Mouse (Mus musculus): ENCODE measurements at regions not wholly inside any gene's neighbourhood (a gene's known extent, or its start where the extent isn't known, plus 50 kb on each side); places are given as distances from the start of the nearest gene placed in this dataset.
A peak's percentile ranks its signal among the peaks of the same experiment; 100 is the strongest.

GRCm38 (mm10) chr1:71947506-71947905 lies 264.6 kb downstream of the Mreg start:
- Histone ChIP-seq H3K4me3 (ENCODE audit: low read length) (no peak overlapping the region), H3K36me3 (ENCODE audit: control insufficient read depth, insufficient read depth, low read length) (no peaks in the 10 kb centered on the region), H3K9me3 (ENCODE audit: control insufficient read depth, low read length) (no peaks in the 10 kb centered on the region), H3K27me3 (replicated peaks; ENCODE audit: control insufficient read depth, insufficient read depth, low read length) (no peaks in the 10 kb centered on the region), H3K4me1 (ENCODE audit: control insufficient read depth, insufficient read depth, low read length) (no peaks in the 10 kb centered on the region), H3K27ac (ENCODE audit: low read length) (no peak overlapping the region), H3K4me2 (ENCODE audit: low read depth, low read length) (no peak overlapping the region), H3K9ac (ENCODE audit: low read depth, low read length) (no peak overlapping the region)
- WGBS = 93% methylated on average over 2 of the region's 2 CpGs
- no peak for ATAC-seq

GRCm38 (mm10) chr1:71946911-71947310 lies 265.2 kb downstream of the Mreg start:
- H3K4me3 ChIP-seq (ENCODE audit: low read length) = no peak overlapping the region
- H3K9ac ChIP-seq (ENCODE audit: low read depth, low read length) = no peak overlapping the region
- H3K4me2 ChIP-seq (ENCODE audit: low read depth, low read length) = no peak overlapping the region
- no peaks in the 10 kb centered on the region for H3K27me3 ChIP-seq (replicated peaks; ENCODE audit: control insufficient read depth, insufficient read depth, low read length)
- no peak for ATAC-seq
- 56% methylated on average over 2 of the region's 2 CpGs for WGBS
- H3K36me3 ChIP-seq (ENCODE audit: control insufficient read depth, insufficient read depth, low read length) = no peaks in the 10 kb centered on the region
- no peaks in the 10 kb centered on the region for H3K4me1 ChIP-seq (ENCODE audit: control insufficient read depth, insufficient read depth, low read length)
- H3K9me3 ChIP-seq (ENCODE audit: control insufficient read depth, low read length) = no peaks in the 10 kb centered on the region
- H3K27ac ChIP-seq (ENCODE audit: low read length) = no peak overlapping the region

DNA sequence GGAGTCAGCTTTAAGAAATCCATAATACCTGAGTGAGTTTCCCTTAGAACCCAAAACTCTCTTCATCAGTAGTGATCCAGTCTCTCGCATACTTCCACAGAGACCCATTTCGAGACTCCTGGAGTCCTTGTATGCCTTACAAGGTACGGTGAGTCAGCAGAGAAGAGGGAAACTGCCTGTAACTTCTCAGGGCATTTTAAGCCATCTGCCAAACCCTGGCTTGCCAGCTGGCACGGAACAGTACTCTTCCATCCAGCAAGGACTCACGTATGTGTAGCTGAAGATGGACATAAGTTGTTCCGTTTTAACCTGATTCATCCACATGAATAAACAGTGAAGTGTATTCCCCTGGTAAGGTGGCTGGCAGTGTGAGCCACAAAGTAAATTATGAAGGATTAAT lies 267.0 kb downstream of the Mreg start:
- Histone ChIP-seq H3K4me3 (ENCODE audit: low read length) (no peak overlapping the region), H3K9ac (ENCODE audit: low read depth, low read length) (no peak overlapping the region), H3K4me1 (ENCODE audit: control insufficient read depth, insufficient read depth, low read length) (no peaks in the 10 kb centered on the region), H3K4me2 (ENCODE audit: low read depth, low read length) (no peak overlapping the region), H3K36me3 (ENCODE audit: control insufficient read depth, insufficient read depth, low read length) (no peaks in the 10 kb centered on the region), H3K27ac (ENCODE audit: low read length) (no peak overlapping the region), H3K9me3 (ENCODE audit: control insufficient read depth, low read length) (no peaks in the 10 kb centered on the region), H3K27me3 (replicated peaks; ENCODE audit: control insufficient read depth, insufficient read depth, low read length) (no peaks in the 10 kb centered on the region)
- ATAC-seq = no peak
- WGBS = 81% methylated on average over 6 of the region's 6 CpGs

DNA sequence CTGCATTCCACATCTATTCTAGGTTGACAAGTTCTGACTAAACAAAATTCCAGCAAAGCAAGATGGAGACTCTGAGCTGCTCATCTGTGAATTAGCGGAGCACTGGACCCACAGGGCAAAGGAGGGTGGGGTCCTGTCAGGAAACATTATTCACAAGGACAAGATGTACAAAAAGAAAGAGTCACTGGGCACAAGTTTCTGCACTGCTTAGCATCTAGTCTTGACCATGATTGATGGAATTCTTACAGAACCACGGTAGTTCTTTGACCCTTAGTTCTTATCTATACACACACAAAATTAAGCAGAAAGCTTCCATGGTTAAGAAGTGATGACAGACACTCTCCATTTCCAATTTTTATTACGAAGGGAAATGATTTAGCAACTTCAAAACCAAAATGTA lies 267.6 kb downstream of the Mreg start:
- H3K9me3 ChIP-seq (ENCODE audit: control insufficient read depth, low read length) = no peaks in the 10 kb centered on the region
- no peak for ATAC-seq
- H3K4me1 ChIP-seq (ENCODE audit: control insufficient read depth, insufficient read depth, low read length) = no peaks in the 10 kb centered on the region
- H3K4me3 ChIP-seq (ENCODE audit: low read length) = no peak overlapping the region
- 58% methylated on average over 3 of the region's 3 CpGs for WGBS
- H3K4me2 ChIP-seq (ENCODE audit: low read depth, low read length) = no peak overlapping the region
- no peak overlapping the region for H3K27ac ChIP-seq (ENCODE audit: low read length)
- no peaks in the 10 kb centered on the region for H3K27me3 ChIP-seq (replicated peaks; ENCODE audit: control insufficient read depth, insufficient read depth, low read length)
- no peak overlapping the region for H3K9ac ChIP-seq (ENCODE audit: low read depth, low read length)
- H3K36me3 ChIP-seq (ENCODE audit: control insufficient read depth, insufficient read depth, low read length) = no peaks in the 10 kb centered on the region

DNA sequence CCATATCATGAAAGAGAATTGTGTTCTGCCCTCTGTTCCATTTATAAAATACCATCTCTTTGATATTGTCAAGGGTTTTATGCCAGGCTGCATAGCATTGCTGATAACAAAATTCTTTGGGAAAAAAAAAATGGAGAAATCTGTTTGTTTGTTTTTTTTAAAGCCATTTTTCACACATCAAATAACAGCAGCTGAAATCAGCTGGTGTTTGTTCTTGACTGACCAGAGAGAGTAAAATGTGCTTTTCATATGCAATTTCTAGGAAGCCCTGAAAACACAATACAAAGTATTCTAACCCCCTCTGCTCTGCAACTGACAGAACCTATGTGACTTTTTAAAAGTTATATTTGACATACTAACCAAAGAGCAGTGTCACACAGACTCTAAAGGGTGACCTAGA lies 270.0 kb downstream of the Mreg start:
- Histone ChIP-seq H3K4me3 (ENCODE audit: low read length) (no peak overlapping the region), H3K4me2 (ENCODE audit: low read depth, low read length) (no peak overlapping the region), H3K9ac (ENCODE audit: low read depth, low read length) (no peak overlapping the region), H3K9me3 (ENCODE audit: control insufficient read depth, low read length) (no peaks in the 10 kb centered on the region), H3K27me3 (replicated peaks; ENCODE audit: control insufficient read depth, insufficient read depth, low read length) (no peaks in the 10 kb centered on the region), H3K27ac (ENCODE audit: low read length) (no peak overlapping the region), H3K36me3 (ENCODE audit: control insufficient read depth, insufficient read depth, low read length) (no peaks in the 10 kb centered on the region), H3K4me1 (ENCODE audit: control insufficient read depth, insufficient read depth, low read length) (0 out of 2 replicates have a peak, but pooled peaks cover 5% of the 10 kb centered on the region)
- no peak for ATAC-seq

DNA sequence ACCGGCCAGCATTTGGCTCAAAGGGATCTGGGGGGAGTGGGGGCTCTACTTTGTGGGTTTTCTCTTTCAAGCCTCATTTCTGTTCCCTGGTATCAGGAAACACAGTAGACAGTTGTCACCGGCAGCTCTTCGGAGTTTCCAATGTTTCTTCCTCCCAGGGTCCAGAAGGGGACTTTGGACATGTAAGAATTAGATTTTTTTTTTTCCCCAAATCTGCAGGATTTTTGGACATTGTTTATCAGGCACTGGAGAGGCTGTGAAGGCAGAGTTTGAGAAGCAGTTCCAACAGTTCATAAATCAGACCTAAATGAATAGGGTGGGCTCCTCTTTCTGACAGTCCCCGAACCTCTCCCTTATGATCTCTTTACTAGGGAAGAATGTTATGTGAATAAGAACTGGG lies 270.4 kb downstream of the Mreg start:
- Histone ChIP-seq H3K36me3 (ENCODE audit: control insufficient read depth, insufficient read depth, low read length) (no peaks in the 10 kb centered on the region), H3K9ac (ENCODE audit: low read depth, low read length) (no peak overlapping the region), H3K4me1 (ENCODE audit: control insufficient read depth, insufficient read depth, low read length) (0 out of 2 replicates have a peak, but pooled peaks cover 5% of the 10 kb centered on the region), H3K27ac (ENCODE audit: low read length) (no peak overlapping the region), H3K4me3 (ENCODE audit: low read length) (no peak overlapping the region), H3K4me2 (ENCODE audit: low read depth, low read length) (no peak overlapping the region), H3K27me3 (replicated peaks; ENCODE audit: control insufficient read depth, insufficient read depth, low read length) (no peaks in the 10 kb centered on the region), H3K9me3 (ENCODE audit: control insufficient read depth, low read length) (no peaks in the 10 kb centered on the region)
- WGBS = 76% methylated on average over 4 of the region's 4 CpGs
- no peak for ATAC-seq

DNA sequence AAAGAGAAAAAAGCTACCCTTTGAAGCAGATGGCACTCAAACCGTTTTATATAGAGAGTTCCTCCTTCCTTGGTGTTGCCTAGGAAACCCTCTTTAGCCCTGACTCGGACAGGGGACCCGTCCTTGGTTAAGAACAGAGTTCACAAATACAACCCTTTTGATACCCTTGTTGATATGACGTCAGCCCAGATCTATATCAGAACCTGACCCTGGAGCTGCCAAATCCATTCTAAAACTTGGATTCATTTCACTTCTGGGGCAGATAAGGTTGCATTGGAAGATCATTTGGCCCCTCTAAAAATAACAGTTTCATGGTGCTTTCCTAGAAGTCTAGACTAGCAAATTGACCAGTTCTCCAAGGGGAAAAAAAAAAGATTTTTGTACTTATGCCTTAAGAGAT lies 271.2 kb downstream of the Mreg start:
- Histone ChIP-seq H3K4me1 (ENCODE audit: control insufficient read depth, insufficient read depth, low read length) (0 out of 2 replicates have a peak, but pooled peaks cover 5% of the 10 kb centered on the region), H3K9me3 (ENCODE audit: control insufficient read depth, low read length) (no peaks in the 10 kb centered on the region), H3K9ac (ENCODE audit: low read depth, low read length) (no peak overlapping the region), H3K27ac (ENCODE audit: low read length) (no peak overlapping the region), H3K4me2 (ENCODE audit: low read depth, low read length) (no peak overlapping the region), H3K36me3 (ENCODE audit: control insufficient read depth, insufficient read depth, low read length) (no peaks in the 10 kb centered on the region), H3K27me3 (replicated peaks; ENCODE audit: control insufficient read depth, insufficient read depth, low read length) (no peaks in the 10 kb centered on the region), H3K4me3 (ENCODE audit: low read length) (no peak overlapping the region)
- ATAC-seq = no peak
- 54% methylated on average over 4 of the region's 4 CpGs for WGBS

GRCm38 (mm10) chr1:71938323-71939007 lies 273.6 kb downstream of the Mreg start:
- Histone ChIP-seq H3K36me3 (ENCODE audit: control insufficient read depth, insufficient read depth, low read length) (no peaks in the 10 kb centered on the region), H3K27me3 (replicated peaks; ENCODE audit: control insufficient read depth, insufficient read depth, low read length) (no peaks in the 10 kb centered on the region), H3K9me3 (ENCODE audit: control insufficient read depth, low read length) (no peaks in the 10 kb centered on the region), H3K4me2 (ENCODE audit: low read depth, low read length) (peak overlapping the region; percentile 30), H3K4me1 (ENCODE audit: control insufficient read depth, insufficient read depth, low read length) (0 out of 2 replicates have a peak, but pooled peaks cover 5% of the 10 kb centered on the region), H3K27ac (ENCODE audit: low read length) (no peak overlapping the region), H3K9ac (ENCODE audit: low read depth, low read length) (no peak overlapping the region), H3K4me3 (ENCODE audit: low read length) (no peak overlapping the region)
- peak; percentile 69 for ATAC-seq
- whole genome bisulfite sequencing = 29% methylated on average over 12 of the region's 12 CpGs

DNA sequence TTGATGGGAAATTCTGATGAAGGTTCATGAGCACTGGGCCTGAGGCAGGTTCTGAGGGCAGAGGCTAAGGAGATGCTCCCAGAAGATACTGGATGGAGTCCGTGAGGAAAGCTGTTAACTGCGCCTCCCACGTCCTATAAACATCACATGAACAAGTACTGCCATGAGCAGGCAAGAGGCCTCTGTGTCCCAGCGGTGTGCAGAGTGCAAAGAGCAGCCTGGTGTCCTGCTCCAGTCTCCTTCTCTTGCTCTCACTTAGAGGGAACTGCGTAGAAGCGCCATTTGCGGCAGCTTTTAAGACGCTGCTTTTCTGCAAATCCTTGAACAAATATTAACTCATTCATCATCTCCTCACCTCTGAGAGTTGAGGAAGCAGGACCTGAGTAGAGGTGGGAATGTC lies 274.2 kb downstream of the Mreg start:
- no peak overlapping the region for H3K27ac ChIP-seq (ENCODE audit: low read length)
- peak overlapping the region; percentile 30 for H3K4me2 ChIP-seq (ENCODE audit: low read depth, low read length)
- no peak overlapping the region for H3K9ac ChIP-seq (ENCODE audit: low read depth, low read length)
- 32% methylated on average over 8 of the region's 8 CpGs for WGBS
- 0 out of 2 replicates have a peak, but pooled peaks cover 5% of the 10 kb centered on the region for H3K4me1 ChIP-seq (ENCODE audit: control insufficient read depth, insufficient read depth, low read length)
- H3K9me3 ChIP-seq (ENCODE audit: control insufficient read depth, low read length) = no peaks in the 10 kb centered on the region
- H3K27me3 ChIP-seq (replicated peaks; ENCODE audit: control insufficient read depth, insufficient read depth, low read length) = no peaks in the 10 kb centered on the region
- H3K36me3 ChIP-seq (ENCODE audit: control insufficient read depth, insufficient read depth, low read length) = no peaks in the 10 kb centered on the region
- ATAC-seq = peak; percentile 93
- no peak overlapping the region for H3K4me3 ChIP-seq (ENCODE audit: low read length)

- H3K27me3 ChIP-seq (replicated peaks; ENCODE audit: control insufficient read depth, insufficient read depth, low read length) = no peaks in the 10 kb centered on the region
- no peak overlapping the region for H3K4me2 ChIP-seq (ENCODE audit: low read depth, low read length)
- H3K9ac ChIP-seq (ENCODE audit: low read depth, low read length) = no peak overlapping the region
- 0 out of 2 replicates have a peak, but pooled peaks cover 5% of the 10 kb centered on the region for H3K4me1 ChIP-seq (ENCODE audit: control insufficient read depth, insufficient read depth, low read length)
- no peak for ATAC-seq
- no peaks in the 10 kb centered on the region for H3K9me3 ChIP-seq (ENCODE audit: control insufficient read depth, low read length)
- WGBS = 73% methylated on average over 3 of the region's 3 CpGs
- H3K36me3 ChIP-seq (ENCODE audit: control insufficient read depth, insufficient read depth, low read length) = no peaks in the 10 kb centered on the region
- no peak overlapping the region for H3K27ac ChIP-seq (ENCODE audit: low read length)
- H3K4me3 ChIP-seq (ENCODE audit: low read length) = no peak overlapping the region
Observed at GRCm38 (mm10) chr1:71937168-71937567, 274.9 kb downstream of the Mreg start.
